Mouse (Mus musculus): Measurements from ENCODE around the gene Cbfa2t3.

- TF ChIP-seq CTCF (IDR thresholded peaks at IDR 0.05; ENCODE audit: insufficient read depth, low read depth, low read length): no peak
- TF ChIP-seq POLR2A (IDR thresholded peaks at IDR 0.05; ENCODE audit: insufficient read depth, low read depth, low read length): no peak
Observed at GRCm38 (mm10) chr8:122623844-122624642, 74.9 kb downstream of the Cbfa2t3 start.
